Mouse (Mus musculus) ES-E14 (cell line): ENCODE measurements around the gene Fblim1. TPM values are rescaled to one million over a fixed set of nuclear protein-coding genes. Genes with fewer than 3 reads are reported as not detected.
A peak's percentile ranks its signal among the peaks of the same experiment; 100 is the strongest.
"Not testable (repeated sequence)": the region's sequence is repeated elsewhere in the genome, so short reads cannot be mapped to it uniquely, and the experiment has no call there.

Experiments used
- DNase-seq: peaks from one replicate; pipeline ENCODE4 v3.0.0-alpha.2; 2013; ENCODE audit warnings: low read depth, low spot score
- H3K27ac ChIP-seq: 2 replicates; pipeline ENCODE4 v1.5.1; 2012; ENCODE audit warnings: low read depth, mild to moderate bottlenecking, low read length, moderate library complexity, mixed read lengths; ENCODE audit not compliant: poor library complexity, insufficient read depth, severe bottlenecking
- H3K36me3 ChIP-seq: 2 replicates; pipeline ENCODE4 v1.6.1; 2012; ENCODE audit warnings: mild to moderate bottlenecking, low read length, moderate library complexity, mixed read lengths; ENCODE audit not compliant: control insufficient read depth, poor library complexity, insufficient read depth, severe bottlenecking
- H3K4me1 ChIP-seq, 2 experiments: fragments of 150-350 bp in 1 of 2; sonication (generic) in 1 of 2; 2 replicates each; pipeline ENCODE4 v1.6.1; 2012; ENCODE audit warnings: low read length in 2 of 2, mild to moderate bottlenecking in 1 of 2, mixed read lengths in 1 of 2; ENCODE audit not compliant: control insufficient read depth in 2 of 2, insufficient read depth in 2 of 2, poor library complexity in 1 of 2
- H3K4me3 ChIP-seq, 2 experiments: fragments of 150-350 bp in 1 of 2; sonication (generic) in 1 of 2; 2 replicates each; pipeline ENCODE4 v1.5.1; 2012; ENCODE audit warnings: low read length in 2 of 2, low read depth in 1 of 2, mild to moderate bottlenecking in 1 of 2, mixed read lengths in 1 of 2; ENCODE audit not compliant: insufficient read depth in 1 of 2, poor library complexity in 1 of 2, severe bottlenecking in 1 of 2
- H3K9ac ChIP-seq: 2 replicates; pipeline ENCODE4 v1.6.1; 2012; ENCODE audit warnings: low read depth, mild to moderate bottlenecking, low read length, mixed read lengths; ENCODE audit not compliant: poor library complexity, insufficient read depth, severe bottlenecking
- H3K9me3 ChIP-seq: fragments of 150-350 bp; sonication (generic); 2 replicates; pipeline ENCODE4 v1.6.1; 2012; ENCODE audit warnings: low read depth, mild to moderate bottlenecking, low read length; ENCODE audit not compliant: control insufficient read depth, insufficient read depth
- CHD2 ChIP-seq: IDR thresholded peaks from 2 replicates; pipeline ENCODE4 v1.6.1; 2014; ENCODE audit warnings: mild to moderate bottlenecking, low read depth, low read length, inconsistent platforms
- HCFC1 ChIP-seq: IDR thresholded peaks from 2 replicates; pipeline ENCODE4 v1.6.1; 2012; ENCODE audit warnings: low read length, inconsistent platforms, borderline replicate concordance; ENCODE audit not compliant: insufficient read depth
- MAFK ChIP-seq: IDR thresholded peaks from 2 replicates; pipeline ENCODE4 v1.6.1; 2014; ENCODE audit warnings: mild to moderate bottlenecking, low read depth, low read length, inconsistent platforms; ENCODE audit not compliant: insufficient read depth
- ZC3H11A ChIP-seq: IDR thresholded peaks from 2 replicates; pipeline ENCODE4 v1.6.1; 2012; ENCODE audit warnings: low read depth, mild to moderate bottlenecking, inconsistent platforms, low read length, borderline replicate concordance
- ZNF384 ChIP-seq: IDR thresholded peaks from 2 replicates; pipeline ENCODE4 v1.6.1; 2012; ENCODE audit warnings: low read depth, low read length, inconsistent platforms
- in situ Hi-C, 2 experiments: fragments of 600-800 bp; cut with MboI; formaldehyde crosslinking; loops; one replicate each; pipeline ENCODE4 v1.15.1; 2025; ENCODE audit warnings: low sequenced_read_pairs in 2 of 2, inconsistent platforms in 1 of 2; ENCODE audit not compliant: unreplicated experiment in 2 of 2
- total RNA-seq: library from RNA; depleted of rRNA; stranded (reverse); fragments of 300-350 nt; gene quantifications from 2 replicates; pipeline ENCODE4 v1.2.3, GENCODE M21; 2012

The Fblim1 gene
- total RNA-seq, 1 experiment = 71.3 TPM

DNA sequence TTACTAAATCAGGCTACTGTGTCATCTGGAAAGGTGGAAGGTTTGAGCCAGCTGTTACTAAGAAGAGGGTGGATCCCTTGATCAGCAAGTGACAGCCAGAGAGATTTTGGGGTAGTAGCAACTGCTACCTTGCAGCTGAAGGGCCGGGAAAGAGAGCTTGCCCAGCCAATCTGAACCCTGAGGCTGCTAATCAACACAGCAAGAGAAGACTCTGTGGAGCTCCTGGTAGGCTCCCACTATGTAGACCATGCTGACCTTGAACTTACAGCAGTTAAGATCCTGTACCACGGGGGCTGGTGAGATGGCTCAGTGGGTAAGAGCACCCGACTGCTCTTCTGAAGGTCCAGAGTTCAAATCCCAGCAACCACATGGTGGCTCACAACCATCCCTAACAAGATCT, 41.2 kb downstream of the Fblim1 start:
- peak overlapping the region; percentile 19; the same call in 1 of the 2 replicates for H3K9ac ChIP-seq
- H3K36me3 ChIP-seq = peaks cover 3% of the 10 kb centered on the region; the same call in 1 of the 2 replicates
- peak overlapping the region; percentile 93 for H3K27ac ChIP-seq
- TF ChIP-seq ZNF384 (no peak), CHD2 (no peak), MAFK (no peak), HCFC1 (no peak), ZC3H11A (no peak)
- H3K4me3 ChIP-seq = no peak overlapping the region
- H3K4me1 ChIP-seq = peaks cover 15 to 37% of the 10 kb centered on the region in 2 experiments
- no peaks in the 10 kb centered on the region for H3K9me3 ChIP-seq
- no peak for DNase-seq
- in situ Hi-C loops = loop anchor here in 1 of 2 experiments (10.0 kb wide), 1 partner anchor 280 kb away; no protein-coding TSS in a partner anchor

GRCm38 (mm10) chr4:141564209-141564608, 41.7 kb downstream of the Fblim1 start:
- no peak for DNase-seq
- H3K4me3 ChIP-seq = no peak overlapping the region
- H3K9ac ChIP-seq = peak overlapping the region; percentile 19; the same call in 1 of the 2 replicates
- TF ChIP-seq ZNF384 (peak; percentile 97), CHD2 (no peak)
- peaks cover 14 to 34% of the 10 kb centered on the region in 2 experiments for H3K4me1 ChIP-seq
- H3K27ac ChIP-seq = peak overlapping the region; percentile 93
- in situ Hi-C loops = loop anchor here in 1 of 2 experiments (10.0 kb wide), 1 partner anchor 279 kb away; no protein-coding TSS in a partner anchor
- H3K9me3 ChIP-seq = no peaks in the 10 kb centered on the region
- peaks cover 3% of the 10 kb centered on the region; the same call in 1 of the 2 replicates for H3K36me3 ChIP-seq

GRCm38 (mm10) chr4:141562281-141562680, 43.6 kb downstream of the Fblim1 start:
- no peak overlapping the region for H3K4me3 ChIP-seq
- peak overlapping the region; percentile 4 for H3K9ac ChIP-seq
- in situ Hi-C loops = loop anchor here in 1 of 2 experiments (10.0 kb wide), 1 partner anchor 277 kb away; no protein-coding TSS in a partner anchor
- DNase-seq = no peak
- peaks cover 3% of the 10 kb centered on the region; the same call in 1 of the 2 replicates for H3K36me3 ChIP-seq
- no peaks in the 10 kb centered on the region for H3K9me3 ChIP-seq
- TF ChIP-seq MAFK (no peak), ZC3H11A (no peak), ZNF384 (no peak), HCFC1 (no peak), CHD2 (no peak)
- H3K4me1 ChIP-seq = peaks cover 17 to 32% of the 10 kb centered on the region in 2 experiments
- H3K27ac ChIP-seq = peak overlapping the region; percentile 11

DNA sequence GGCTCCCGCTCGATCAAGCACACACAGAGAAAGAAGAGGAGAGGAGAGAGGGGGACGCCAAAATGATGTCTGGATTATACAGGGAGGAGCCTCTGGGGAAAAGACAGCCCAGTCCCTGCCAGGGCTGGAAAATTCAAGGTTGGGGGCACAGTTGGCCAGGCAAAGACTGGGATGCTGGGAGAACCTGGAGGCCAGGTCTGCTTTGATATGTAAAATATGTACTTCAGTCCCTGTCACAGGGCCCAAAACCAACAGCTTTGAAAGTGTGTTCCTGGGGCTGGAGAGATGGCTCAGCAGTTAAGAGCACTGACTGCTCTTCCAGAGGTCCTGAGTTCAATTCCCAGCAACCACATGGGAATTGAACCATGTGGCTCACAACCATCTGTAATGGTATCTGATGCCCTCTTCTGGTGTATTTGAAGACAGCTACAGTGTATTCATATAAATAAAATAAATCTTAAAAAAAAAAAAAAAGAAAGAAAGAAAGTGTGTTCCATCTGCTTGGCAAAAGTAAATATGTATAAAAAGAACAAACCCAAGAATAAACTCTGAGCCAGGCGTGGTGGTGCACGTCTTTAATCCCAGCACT, 44.5 kb downstream of the Fblim1 start:
- peaks cover 17 to 28% of the 10 kb centered on the region in 2 experiments for H3K4me1 ChIP-seq
- H3K27ac ChIP-seq = peak overlapping the region; percentile 68
- H3K4me3 ChIP-seq, H3K9me3 ChIP-seq, H3K36me3 ChIP-seq, DNase-seq: not testable (repeated sequence)
- in situ Hi-C loops = loop anchor here in 1 of 2 experiments (10.0 kb wide), 1 partner anchor 277 kb away; no protein-coding TSS in a partner anchor
- H3K9ac ChIP-seq = peak overlapping the region; percentile 18; the same call in 1 of the 2 replicates

DNA sequence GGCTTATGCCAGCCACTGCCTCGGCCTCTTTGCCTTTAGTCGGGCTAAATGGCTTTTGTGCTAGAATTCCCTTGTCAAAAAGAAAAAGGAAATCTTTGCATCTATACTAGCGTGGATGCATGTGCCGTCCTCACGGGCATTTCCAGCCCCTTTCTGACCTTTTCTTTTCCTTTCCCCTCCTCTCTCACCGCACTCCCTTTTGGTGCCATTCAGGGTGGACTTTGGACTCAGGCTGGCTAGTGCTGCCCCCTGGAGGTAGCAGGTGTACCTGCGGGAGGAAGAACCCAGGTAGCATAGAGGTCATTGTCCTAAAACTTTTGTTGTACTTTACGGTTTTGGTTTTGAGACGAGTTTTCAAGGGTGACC, 46.0 kb downstream of the Fblim1 start:
- no peak for TF ChIP-seq MAFK
- TF ChIP-seq HCFC1 = peak; percentile 48; the same call in 1 of the 2 replicates
- TF ChIP-seq ZC3H11A = peak; percentile 24; the same call in 1 of the 2 replicates
- Histone ChIP-seq H3K9ac (peak overlapping the region; percentile 81), H3K4me1 (peaks cover 15 to 28% of the 10 kb centered on the region in 2 experiments), H3K4me3 (peak overlapping the region; percentile 59 to 61), H3K36me3 (peaks cover 3% of the 10 kb centered on the region; the same call in 1 of the 2 replicates), H3K9me3 (no peaks in the 10 kb centered on the region), H3K27ac (peak overlapping the region; percentile 98)
- in situ Hi-C loops = loop anchor here in 1 of 2 experiments (10.0 kb wide), 1 partner anchor 275 kb away; no protein-coding TSS in a partner anchor
- no peak for DNase-seq
